Mouse (Mus musculus): ENCODE measurements around the gene Zbtb8os. TPM values are rescaled to one million over a fixed set of nuclear protein-coding genes. Genes with fewer than 3 reads are reported as not detected.

Gene Zbtb8os
- 27.2 and 29.5 TPM in 2 replicates for polyA plus RNA-seq (2012; rRNA removed)

DNA sequence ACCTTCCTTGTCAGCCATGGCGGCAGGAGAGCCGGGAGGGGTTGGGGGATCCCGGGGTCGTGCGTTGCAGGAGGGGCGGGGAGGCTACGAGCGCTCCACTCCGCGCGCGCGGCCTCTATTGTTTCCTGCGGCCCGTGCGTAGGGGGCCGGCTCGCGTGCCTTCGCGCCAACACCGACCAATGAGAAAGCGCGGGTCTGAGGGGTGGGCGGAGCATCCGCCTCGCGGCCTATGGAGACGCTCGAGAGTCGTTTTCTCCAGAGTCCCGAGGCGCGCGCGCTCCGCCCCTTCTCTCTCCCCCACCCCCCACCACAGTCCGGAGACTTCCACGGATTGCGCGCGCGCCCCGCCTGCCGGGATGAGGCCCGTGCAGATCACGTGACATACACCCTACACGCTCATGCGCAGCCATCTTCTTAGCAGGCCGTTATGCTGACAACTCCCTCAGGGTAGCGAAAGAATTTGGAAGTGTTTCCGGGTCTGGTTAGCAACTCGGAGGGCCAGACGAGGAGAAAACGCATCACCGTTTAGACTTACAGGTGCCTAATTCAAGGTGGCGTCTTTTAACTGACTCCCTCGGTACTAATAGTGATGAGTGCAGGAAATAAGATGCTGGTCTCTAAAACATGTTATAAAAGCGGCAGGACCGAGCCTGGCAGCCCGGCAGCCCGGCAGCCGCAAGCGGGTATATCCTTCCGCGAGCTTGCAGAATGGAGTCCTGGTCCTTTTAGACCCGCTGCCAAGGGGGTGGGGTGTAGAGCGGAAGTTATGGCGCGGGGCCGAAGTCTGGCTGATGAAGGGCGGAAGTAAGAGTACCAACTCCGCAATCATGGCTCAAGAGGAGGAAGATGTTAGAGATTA, at the start of gene Zbtb8os, which contains the start of gene Rbbp4:
Gene Zbtb8os, plus strand, starts transcription at position 480 of the 859 bp plus-strand sequence.
Gene Rbbp4, minus strand, starts transcription at position 155 of the 859 bp plus-strand sequence.

DNA sequence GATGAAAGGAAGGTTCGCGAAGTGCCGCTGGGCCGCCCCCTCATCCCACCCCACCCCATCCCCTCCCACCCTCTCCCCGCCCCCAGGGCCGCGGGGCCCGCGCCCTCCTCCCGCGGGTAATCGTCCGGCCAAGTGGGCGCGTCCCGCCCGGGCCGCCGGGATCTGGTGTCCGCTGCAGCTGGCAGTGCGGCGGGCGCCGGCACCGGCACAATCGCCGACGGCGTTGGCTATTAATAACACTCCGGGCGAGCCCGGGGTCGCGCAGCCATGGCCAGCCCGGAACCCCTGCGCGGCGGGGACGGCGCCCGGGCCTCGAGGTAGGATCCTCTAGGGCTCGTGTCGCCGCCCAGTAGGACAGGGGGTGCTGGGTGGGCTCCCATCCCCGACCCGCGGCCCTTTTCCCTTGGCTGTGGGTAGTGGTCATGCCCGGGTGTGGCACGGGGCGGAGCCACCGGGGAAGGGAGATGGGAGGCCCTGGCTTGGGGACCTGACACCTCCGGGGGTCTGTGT, 48.0 kb upstream of the Zbtb8os start, which contains the start of gene Sync:
Gene Sync, plus strand, starts transcription at position 146 of the 510 bp plus-strand sequence.

DNA sequence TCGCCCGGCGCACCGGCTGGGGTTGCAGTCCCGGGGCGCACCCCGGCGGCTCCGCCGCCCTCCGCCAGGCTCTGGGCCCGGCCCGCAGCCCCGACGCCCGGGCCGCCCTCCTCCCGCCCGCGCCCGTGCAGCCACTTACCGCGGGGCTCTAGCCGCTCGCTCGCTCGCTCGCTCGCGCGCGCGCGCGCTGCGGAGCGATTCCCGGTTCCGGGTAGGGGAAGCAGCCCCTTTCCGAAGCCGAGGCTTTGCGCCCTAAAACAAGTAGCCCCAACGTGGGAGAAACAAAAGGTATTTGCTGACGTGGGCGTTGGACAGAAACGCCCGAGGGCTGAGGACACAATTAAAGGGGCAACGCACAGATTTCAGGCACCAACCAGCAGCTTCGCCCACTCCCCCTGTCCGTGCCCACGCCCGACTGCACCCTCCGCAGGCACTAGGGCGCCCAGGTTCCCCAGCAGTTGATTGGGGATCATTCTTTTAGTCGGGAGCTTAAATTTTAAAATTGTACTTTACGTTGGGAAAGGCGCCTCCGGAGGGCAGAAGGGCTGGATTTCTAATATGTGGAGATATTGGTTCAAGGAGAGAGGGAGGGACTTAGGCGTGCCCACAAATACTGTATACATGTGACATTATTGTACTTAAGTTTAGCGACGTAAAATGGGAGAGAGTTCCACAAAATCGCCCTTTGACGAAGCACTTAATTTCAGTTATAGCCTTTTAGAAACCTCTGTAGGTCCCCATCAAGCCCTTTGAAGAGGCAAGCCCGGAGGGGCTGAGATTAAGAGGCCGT, 42.3 kb downstream of the Zbtb8os start, which contains the start of gene Zbtb8a:
Gene Zbtb8a, minus strand, starts transcription at position 516 of the 790 bp plus-strand sequence.

Other genes with a start within 250 kb of the Zbtb8os start
- 0.96 and 1.0 TPM in 2 replicates for gene Tmem54, start 230.1 kb upstream of the Zbtb8os start, polyA plus RNA-seq (2012; rRNA removed)
- gene Hpca, start 213.7 kb upstream of the Zbtb8os start, polyA plus RNA-seq (2012; rRNA removed), result 2.1 and 2.2 TPM in 2 replicates
- gene Fndc5, start 198.7 kb upstream of the Zbtb8os start, polyA plus RNA-seq (2012; rRNA removed), result 0.61 and 1.0 TPM in 2 replicates
- gene S100pbp, start 146.0 kb upstream of the Zbtb8os start, polyA plus RNA-seq (2012; rRNA removed), result 11.2 and 14.0 TPM in 2 replicates
- gene Yars, start 145.9 kb upstream of the Zbtb8os start, polyA plus RNA-seq (2012; rRNA removed), result 32.6 TPM in 2 replicates
- gene C77080, start 74.3 kb upstream of the Zbtb8os start, polyA plus RNA-seq (2012; rRNA removed), result 0.93 and 1.1 TPM in 2 replicates
- 0.03 and 0.11 TPM in 2 replicates for gene Sync, start 48.1 kb upstream of the Zbtb8os start, polyA plus RNA-seq (2012; rRNA removed)
- 57.7 and 70.3 TPM in 2 replicates for gene Rbbp4, start 325 bp upstream of the Zbtb8os start, polyA plus RNA-seq (2012; rRNA removed)
- gene Zbtb8a, start 42.4 kb downstream of the Zbtb8os start, polyA plus RNA-seq (2012; rRNA removed), result 1.9 and 2.2 TPM in 2 replicates
- 0.31 and 0.50 TPM in 2 replicates for gene Zbtb8b, start 105.2 kb downstream of the Zbtb8os start, polyA plus RNA-seq (2012; rRNA removed)
- gene Bsdc1, start 125.9 kb downstream of the Zbtb8os start, polyA plus RNA-seq (2012; rRNA removed), result 26.5 and 36.7 TPM in 2 replicates
- not detected in 2 replicates for gene Tssk3, start 155.3 kb downstream of the Zbtb8os start, polyA plus RNA-seq (2012; rRNA removed)
- 0.12 and 0.44 TPM in 2 replicates for gene Fam229a, start 155.5 kb downstream of the Zbtb8os start, polyA plus RNA-seq (2012; rRNA removed)
- 33.7 and 37.5 TPM in 2 replicates for gene Marcksl1, start 177.9 kb downstream of the Zbtb8os start, polyA plus RNA-seq (2012; rRNA removed)
- 75.0 and 86.9 TPM in 2 replicates for gene Hdac1, start 207.0 kb downstream of the Zbtb8os start, polyA plus RNA-seq (2012; rRNA removed)
- 3.2 and 3.7 TPM in 2 replicates for gene Lck, start 237.9 kb downstream of the Zbtb8os start, polyA plus RNA-seq (2012; rRNA removed)
- gene Fam167b, start 242.9 kb downstream of the Zbtb8os start, polyA plus RNA-seq (2012; rRNA removed), result 6.9 and 7.3 TPM in 2 replicates